Mouse (Mus musculus): ENCODE data around the gene Fat1.
"Not testable (repeated sequence)": the region's sequence is repeated elsewhere in the genome, so short reads cannot be mapped to it uniquely, and the experiment has no call there.

Fat1 gene

DNA sequence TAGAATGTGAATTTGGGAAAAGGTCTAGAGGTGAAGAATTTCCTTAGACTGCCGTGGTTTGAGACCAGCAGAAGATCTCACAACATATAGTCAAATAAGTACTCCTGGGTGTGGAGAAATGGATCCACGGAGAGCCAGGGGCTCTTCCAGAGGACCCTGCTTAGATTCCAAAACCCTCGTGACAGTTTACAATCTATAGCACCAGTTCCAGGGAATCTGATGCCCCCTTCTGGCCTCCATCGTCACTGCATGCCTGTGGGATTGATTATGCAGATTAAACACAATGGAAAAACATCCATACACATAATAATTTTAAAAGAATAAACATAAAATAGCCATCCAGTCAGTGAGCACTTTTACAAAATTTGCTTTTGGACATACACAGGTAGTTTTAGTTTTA lies 75.4 kb downstream of the Fat1 start:
- peak; percentile 50 to 81 for DNase-seq

DNA sequence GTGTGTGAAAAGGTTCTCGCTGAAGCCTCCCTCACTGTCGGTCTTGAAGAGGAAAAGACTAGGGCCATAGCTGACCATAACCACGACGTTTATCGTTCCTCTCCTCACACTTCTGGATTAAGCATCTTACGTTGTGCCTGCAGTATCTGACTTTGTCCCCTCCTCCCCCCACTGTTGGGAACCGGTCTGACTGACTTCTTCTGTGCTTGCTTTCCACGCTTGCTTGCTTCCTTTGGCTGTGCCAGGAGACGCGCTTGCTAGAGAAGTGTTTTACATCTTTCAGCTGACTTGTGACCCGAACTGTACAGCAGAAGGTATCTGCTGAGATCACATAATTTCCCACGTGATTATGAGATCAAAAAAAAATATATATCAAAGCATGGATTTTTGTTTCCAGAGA lies 76.5 kb downstream of the Fat1 start:
- DNase-seq: peak; percentile 44 to 65

DNA sequence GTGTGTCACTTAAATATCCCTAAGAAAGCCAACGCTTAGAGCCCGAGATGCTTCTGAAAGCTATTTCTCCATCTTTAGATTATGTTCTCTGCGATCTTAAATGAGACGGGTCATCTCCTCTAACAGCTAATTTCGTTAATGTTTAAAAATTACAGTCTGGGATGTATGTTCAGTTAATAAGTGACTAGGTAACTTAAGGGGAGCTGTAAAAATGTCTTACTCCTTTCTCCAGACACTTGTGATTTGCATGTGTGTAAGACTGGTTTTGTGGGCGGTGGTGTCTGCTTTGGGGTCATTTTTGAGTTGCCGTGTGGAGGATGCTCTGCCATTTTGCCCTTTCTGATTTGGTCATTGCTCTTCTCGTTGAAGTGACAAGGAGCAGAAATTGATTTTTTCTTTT lies 78.6 kb downstream of the Fat1 start:
- DNase-seq: no peak

DNA sequence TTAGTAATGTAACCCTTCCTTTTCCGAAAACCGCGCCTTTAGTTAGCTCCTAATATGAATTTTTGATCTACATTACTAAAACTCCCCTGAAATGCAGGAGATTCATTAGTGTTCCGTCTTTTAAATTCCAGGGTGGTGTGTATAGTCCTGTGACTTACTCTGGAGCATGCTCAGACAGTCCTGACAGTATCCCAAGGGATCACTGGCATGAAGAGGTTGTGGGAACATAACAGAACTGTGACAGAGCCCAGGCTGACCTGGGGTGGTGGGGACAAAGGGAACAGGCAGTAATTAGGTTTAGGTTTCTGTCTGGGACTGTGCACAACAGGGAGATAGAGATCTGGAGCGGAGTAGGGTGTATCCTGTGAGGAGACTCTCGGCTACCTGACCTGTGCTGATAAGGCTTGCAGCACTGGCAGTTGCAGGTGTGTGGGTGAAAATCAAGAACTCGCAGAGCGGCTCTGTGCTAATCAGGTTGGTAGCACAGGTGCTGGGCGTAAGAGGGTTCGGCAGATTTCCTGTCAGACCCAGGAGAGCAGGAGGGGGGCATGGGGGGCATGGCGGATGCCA lies 79.3 kb downstream of the Fat1 start:
- no peak for DNase-seq

DNA sequence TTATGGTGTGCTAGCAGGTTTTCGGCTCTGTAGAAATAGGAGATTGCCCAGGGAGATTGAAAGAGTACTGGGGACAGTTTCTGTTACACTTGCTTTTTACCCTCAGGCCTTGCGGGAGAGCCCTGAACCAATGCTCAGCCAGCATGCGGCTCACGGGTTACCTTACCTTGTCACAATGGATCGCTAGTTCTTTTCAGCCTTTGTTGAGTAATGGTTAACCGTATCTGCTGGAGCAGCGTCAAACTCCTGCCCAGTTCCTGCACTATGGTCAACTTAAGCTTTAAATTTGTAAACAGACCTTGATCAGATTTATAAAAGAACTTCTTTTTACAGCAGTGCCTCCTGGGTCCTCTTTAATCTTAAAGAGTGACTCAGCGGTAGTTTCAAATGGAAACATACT lies 80.6 kb downstream of the Fat1 start:
- DNase-seq: peak; percentile 25 to 41

DNA sequence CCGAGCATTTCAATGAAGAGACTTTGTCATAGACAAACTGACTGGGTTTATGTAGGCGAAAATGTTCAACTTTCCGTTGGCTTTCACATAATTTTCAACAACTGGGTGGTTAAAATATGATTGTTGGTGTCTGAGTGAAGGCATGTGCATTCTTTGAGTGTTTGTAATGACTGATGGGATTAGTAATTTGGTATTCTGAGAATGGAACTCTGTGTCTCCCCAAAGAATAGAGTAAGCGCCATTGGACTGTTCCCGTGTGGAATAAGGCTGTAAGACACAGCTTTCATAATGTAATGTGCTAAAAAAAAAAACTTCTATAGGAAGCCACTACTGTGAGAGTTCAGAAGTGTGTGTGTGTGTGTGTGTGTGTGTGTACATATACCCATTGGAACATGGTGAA lies 84.0 kb downstream of the Fat1 start:
- DNase-seq: no peak

DNA sequence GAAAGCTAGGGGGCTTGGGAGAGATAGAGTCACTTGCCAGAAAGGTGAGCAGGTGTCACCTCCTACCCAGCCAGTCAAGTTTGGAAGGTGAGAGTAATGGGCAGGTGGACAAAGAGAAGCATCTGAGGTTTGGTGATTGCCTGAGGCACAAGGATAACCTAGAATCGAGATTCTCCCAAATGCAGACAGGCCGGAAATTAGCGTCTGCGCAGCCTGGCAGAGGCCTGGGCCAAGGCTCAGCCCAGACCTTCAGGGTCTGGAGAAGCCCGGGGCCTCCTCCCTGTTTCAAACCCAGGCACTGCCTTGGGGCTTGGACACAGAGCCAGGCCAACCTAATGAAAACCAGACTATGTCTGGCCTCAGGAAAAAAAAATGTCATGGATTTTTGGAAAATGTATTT lies 85.9 kb downstream of the Fat1 start:
- DNase-seq: no peak

DNA sequence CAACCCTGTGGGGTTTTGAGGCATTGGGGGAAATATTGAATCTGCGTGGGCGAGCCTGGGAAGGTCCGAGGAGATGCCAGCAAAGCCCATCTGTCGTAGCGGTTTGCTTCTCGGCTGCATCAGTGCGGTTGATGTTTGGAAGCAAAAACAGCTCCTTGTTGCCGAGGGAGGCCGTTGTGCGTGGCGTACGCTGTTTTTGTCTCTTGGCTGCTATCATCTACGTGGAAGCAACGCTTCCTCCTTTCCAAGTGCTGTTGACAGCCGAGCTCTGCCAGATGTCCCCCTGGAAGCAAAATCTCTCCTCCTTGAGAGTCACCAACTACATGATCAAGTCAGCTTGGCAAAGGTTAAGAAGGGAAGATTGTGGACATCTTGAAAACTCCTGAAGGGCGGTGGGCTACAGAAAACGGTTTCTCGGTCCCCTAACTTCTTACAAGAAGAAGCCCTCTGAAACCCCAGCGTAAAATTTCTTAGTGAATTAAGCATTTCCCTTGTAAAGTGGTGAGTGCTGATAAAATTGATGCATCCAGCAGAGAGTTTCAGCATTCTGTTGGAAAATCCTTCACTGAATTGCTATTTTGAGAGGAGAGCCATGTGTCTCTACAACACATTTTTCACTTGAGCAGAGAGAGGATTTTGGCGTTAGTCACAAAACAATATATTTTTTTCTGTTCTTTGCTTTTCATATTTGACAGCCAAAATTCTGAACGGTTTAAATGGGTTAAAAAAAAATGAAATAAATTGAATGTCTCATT lies 86.8 kb downstream of the Fat1 start:
- DNase-seq: no peak

DNA sequence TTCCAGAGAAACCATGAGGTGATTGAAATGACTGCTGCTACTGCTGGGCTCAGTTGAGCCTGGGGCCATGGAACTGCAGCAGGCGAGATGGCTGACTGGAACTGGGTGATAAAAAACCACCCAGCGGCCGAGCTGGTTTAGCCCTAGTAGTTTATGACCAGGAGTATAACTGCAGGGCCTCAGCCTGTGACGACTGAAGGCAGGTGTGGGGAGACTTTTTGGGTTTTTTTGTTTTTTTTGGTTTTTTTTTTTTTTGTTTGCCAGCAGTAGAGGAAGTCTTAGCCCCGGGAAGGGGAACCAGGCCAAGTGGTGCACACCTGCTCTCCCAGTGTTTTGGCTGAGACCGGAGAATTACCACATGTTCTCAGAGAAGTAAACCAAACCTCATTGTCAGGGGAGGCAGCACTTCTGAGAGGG lies 92.8 kb downstream of the Fat1 start:
- DNase-seq: no peak

DNA sequence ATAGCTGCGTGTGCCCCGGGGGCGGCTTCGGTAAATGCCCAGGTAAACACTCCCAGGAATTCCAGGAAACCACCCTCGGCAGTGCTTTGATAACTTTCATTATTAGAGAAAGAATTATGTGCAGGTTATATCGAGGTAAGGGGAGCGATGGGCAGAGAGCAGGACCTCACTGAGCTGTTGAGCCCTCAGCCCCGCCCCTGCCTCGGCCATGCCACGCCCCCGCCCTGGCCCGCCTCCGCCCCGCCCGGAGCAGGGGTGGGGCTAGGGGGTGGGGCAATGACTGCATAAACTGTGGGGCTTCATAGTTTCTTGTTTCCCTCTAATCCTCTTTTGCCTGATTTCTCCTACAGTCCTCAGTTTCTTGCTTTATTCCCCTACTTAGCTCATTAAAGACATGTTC lies 103.1 kb downstream of the Fat1 start:
- peak in 1 of 2 experiments; percentile 23 for DNase-seq

DNA sequence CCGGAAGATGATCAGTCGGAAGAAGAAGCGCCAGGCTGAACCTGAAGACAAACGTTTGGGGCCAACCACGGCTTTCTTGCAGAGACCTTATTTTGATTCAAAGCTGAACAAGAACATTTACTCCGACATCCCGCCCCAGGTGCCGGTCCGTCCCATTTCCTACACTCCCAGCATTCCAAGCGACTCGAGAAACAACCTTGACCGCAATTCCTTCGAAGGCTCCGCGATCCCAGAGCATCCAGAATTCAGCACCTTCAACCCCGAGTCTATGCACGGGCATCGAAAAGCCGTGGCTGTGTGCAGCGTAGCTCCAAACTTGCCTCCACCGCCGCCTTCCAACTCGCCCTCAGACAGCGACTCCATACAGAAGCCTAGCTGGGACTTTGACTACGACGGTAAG lies 108.9 kb downstream of the Fat1 start:
- no peak for DNase-seq

DNA sequence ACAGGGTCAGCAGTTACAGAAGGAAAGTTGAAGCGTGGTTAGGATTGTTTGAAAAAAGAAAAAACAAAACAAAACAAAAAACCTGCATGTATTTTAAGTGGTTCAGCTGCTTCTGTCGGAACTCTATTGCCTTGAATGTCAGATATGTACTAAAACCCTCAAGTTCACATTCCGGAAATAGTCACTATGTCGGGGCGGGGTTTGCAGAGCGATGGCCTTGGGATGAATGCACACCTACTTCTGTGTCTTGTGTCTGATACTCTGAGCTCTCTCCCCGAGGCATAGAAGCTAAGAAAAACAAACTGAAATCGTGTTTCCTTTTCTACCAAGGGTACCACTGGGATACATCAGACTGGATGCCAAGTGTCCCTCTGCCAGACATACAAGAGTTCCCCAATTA lies 115.2 kb downstream of the Fat1 start:
- no peak for DNase-seq

DNA sequence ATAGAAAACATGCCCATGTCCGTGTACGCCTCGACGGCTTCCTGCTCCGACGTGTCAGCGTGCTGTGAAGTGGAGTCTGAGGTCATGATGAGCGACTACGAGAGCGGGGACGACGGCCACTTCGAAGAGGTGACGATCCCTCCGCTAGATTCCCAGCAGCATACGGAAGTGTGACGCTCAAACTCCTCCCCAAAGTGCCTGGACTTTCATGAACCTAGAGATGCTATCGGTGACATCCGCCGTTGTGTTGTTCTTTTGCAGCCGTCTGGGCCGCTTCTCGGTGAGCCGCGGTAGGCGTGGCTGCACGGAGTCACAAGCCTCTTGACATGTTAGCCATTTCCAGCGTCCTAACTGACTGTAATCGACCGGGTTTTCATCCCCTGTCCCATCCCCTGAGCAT lies 116.0 kb downstream of the Fat1 start:
- DNase-seq: no peak

DNA sequence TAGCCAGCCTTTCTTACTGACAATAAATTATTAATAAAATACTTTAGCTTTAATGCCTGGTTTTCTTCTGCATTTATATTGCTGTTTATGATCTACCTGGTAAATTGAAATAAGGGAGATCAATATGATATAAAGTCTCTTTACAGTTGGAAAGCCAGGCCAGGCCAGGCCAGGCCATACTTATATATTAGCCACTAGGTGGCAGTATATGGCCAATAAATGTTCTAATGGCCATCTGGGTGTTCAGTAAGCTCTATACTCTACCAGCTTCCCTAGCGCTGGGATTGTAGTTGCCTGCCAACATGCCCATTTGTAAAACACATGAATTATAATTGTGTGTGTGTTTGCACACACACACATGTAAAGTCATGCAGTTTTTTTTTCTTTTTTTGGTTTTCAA lies 117.0 kb downstream of the Fat1 start:
- no peak for DNase-seq

DNA sequence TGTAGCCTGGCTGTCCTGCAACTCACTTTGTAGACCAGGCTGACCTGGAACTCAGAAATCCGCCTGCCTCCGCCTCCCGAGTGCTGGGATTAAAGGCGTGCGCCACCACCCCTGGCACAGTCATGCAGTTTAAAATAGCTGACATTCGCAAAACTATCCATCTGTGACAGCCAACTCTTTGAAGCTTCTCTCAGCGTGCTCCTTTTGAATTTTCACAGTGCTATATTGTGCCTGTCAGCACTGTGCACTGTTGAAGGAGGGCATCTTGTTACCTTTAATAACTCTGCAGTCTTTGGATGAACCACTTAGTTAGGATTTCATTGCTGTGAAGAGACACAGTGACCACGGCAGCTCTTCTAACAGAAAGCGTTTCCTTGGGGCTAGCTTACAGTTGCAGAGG lies 117.4 kb downstream of the Fat1 start:
- DNase-seq: no peak

DNA sequence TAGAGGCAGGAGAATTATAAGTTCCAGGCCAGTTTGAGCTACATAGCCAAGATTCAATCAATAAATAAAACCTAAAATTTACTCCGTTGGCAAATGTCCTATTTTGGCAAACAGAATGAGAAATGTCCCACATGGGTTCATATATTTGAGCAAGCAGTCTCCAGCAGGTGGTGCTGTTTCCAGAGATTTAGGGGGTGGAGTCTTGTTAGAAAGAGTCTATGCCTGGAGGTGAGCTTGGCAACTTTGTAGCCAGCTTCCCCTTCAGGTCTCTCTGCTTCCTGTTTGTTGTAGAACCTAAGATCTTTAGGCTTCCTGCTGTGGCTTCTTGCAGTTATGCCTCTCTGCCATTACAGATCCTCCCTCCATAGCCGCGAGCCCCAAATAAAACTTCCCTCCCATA lies 120.3 kb downstream of the Fat1 start:
- DNase-seq: no peak

DNA sequence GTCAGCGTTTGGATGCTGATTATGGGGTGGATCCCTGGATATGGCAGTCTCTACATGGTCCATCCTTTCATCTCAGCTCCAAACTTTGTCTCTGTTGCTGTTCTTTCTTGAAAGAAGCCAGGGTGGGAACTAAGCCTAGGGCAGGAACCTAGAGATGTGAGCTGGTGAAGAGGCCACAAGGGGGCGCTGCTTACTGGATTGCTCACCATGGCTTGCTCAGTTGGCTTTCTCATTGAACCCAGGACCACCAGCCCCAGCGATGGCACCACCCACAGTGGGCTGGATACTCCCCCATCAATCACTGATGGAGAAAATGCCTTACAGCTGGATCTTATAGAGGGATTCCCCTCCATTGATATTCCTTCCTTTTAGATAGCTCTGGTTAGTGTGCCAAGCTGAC lies 121.6 kb downstream of the Fat1 start:
- DNase-seq: peak in 1 of 2 experiments; percentile 20

DNA sequence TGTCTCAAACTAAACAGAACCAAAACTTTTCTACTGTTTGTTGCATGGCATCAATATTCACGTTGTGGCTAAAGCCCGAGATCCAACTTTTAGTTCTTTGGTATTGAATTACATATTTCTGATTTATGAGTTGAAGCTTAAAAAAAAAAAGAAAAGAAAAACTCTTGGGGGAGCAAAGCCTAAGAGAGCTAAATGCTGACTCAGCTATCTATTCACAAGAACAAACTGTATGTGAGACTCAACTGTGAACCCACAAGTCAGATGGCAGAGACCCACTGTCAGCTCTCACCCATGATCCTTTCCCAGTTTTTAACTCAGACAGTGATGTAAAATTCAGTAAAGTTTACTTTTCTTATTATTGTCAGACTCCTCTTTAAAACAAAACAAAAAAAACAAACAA lies 124.8 kb downstream of the Fat1 start:
- no peak for DNase-seq

DNA sequence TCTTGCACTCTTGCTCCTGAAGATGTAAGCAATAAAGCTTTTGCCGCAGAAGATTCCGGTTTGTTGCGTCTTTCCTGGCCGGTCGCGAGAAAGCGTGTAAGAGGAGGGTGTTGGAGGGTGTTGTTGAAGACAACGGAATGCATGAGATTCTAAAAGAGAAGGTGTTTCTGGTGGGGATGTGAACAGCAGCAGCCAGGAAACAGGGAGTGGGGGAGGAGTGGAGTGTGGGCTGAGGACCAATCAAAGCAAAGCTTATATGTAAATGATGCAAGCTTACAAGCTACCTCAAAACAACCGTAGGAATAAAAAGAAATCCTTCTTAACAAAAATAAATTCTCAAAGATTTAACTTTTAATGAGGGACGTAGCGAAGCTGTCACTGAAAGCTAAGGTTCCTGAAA lies 127.1 kb downstream of the Fat1 start:
- no peak for DNase-seq

DNA sequence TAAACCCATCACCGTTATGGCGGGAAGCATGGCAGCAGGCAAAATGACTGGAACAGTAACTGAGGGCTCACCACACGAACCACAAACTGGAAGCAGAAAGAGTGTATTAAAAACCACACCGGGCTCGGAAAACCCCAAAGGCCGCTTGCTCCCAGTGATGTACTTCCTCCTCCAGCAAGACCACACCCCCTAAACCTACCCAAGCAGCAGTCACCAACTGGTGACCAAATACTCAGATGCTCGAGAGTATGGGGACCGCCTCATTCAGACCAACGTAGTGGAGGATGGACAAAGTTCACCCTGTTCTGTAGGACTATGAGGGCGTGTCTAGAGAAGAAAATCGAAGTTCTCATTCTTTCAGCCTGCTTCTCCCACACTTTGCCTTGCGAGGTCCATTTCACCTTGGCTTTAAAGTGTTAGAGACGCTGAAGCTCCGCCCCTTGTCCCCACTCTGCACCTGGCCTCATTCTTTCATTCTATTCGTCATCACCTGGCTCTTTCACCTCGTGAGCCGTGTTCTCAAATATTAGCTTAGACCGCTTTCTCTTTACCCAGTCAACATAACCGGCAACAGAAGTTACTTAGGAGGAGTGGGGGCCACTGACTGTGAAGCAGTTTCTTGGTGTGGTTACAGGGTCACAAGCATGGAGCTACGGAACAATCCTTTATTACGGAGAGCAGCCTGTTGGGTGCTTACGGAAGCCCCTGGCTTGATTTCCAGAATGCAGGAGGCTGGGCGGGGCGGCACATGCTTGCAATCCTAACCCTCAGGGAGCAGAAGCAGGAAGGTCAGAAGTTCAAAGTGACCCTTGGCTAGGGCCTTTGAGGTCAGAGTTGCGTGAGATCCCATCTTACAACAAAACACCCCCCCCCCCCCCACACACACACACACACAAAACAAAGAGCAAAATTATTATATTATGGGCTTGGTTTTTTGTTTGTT lies 128.0 kb downstream of the Fat1 start:
- no peak for DNase-seq

DNA sequence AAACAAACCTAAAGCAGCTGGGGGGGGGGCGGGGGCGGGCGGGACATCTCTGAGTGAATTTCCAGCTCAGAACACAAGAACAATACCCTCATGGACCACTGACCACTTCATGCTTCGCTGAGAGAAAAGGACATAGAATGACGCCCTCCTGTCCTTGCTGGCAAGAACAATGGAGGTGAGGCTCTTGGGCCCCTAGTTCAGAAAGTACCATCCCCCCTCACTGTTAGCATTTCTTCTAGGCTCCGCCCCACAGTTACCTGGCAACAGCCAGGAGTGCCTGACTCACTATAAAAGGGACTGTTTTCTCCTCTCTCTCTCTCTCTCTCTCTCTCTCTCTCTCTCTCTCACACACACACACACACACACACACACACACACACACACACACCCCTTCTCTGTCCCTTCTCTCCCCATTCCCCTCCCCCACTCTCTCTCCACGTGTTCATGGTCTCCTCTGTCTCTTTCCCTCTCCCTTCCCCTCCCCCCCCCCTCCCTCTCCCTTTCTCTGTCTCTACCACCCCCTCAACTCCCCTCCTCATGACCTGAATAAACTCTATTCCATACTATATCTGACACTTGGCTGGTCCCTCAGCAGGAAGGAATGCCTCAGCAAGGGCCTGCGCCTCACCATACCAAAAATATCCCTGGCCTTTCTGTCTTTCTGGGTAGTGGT lies 129.1 kb downstream of the Fat1 start:
- DNase-seq: no peak

DNA sequence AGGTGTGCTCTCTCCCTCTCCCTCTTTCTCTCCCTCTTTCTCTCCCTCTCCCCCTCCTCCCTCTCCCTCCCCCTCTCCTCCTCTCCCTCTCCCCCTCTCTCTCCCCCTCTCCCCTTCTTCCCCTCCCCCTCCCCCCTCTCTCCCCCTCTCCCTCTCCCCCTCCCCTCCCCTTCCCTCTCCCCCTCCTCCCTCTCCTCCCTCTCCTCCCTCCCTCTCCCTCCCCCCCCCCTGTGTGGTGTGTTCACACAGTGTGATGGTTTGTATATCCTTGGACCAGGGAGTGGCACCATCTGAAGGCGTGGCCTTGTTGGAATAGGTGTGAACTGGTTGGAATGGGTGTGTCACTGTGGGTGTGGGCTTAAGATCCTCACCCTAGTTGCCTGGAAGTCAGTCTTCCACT lies 130.1 kb downstream of the Fat1 start:
- not testable (repeated sequence) for DNase-seq

DNA sequence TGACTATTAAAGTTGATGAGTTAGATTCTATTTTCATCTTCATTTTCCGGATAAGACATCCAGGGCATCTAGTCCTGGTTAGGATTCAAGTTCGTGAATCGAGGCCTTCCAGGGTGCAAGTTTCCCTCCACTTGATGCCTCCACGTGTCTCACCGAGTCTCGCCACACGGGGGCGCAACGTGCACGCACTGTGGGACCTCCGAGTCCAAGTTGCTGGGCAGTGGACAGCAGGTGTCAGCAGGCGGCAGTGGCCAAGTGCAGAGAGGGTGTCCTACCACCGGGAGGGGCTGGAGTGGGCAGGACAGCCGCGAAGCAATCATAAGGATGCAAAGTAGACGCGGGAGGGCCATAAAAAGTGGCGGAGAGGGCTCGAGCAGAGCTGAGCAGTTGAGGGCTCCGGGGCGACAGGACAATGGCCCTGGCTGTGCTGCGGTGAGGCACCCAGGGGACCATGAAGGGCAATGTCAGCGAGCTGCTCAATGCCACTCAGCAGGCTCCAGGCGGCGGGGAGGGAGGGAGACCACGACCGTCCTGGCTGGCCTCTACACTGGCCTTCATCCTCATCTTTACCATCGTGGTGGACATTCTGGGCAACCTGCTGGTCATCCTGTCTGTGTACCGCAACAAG lies 133.6 kb downstream of the Fat1 start, which contains the start of gene Mtnr1a:
Gene Mtnr1a, plus strand, starts transcription at position 379 of the 628 bp plus-strand sequence.
- peak; percentile 84 to 95 for DNase-seq

Data from kidney, postnatal 36 days (tissue).